Mouse (Mus musculus) layer of hippocampus, adult 9-10 months (tissue): ENCODE measurements around the gene Exoc6b.

ENCODE experiments used
- DNase-seq: peaks from one replicate; pipeline ENCODE4 v3.0.0; 2022; ENCODE audit warnings: low spot score

Exoc6b gene

DNA sequence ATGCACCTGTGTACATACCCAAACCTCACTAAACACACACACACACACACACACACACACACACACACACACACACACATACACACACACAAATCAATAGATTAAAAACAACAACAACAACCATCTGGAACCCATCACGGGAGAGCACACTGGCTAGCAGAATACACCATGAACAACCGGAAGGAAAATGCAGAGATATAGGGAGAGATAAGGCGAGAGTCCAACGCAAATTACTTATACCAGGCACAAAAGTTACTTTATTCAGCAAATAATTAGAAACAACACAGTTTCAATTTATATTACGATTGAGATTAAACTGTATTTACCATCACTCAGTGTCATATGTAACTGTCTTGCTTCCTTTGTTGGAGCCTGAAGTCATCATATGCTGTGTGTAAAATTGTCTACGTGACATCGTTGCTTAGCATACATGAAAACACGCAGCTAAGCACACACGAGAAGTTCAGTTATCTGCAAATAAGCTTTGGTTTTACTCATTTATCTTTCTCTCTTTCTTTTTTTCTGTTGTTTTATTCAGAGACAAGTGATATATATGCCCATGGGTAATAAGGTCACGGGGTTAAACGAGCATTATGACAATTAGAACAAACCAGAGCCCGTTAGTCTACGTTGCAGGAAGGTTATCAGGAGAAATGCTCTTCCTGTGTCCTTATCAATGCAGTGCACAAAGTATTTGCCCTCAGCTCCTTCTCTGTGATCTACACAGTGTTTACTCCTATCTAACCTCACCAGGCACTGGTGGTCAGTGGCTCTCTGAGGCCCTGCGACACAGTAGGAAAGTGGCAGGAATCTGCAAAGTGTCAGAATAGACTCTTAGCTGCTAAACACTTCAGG lies 186.4 kb downstream of the Exoc6b start:
- no peak for DNase-seq

DNA sequence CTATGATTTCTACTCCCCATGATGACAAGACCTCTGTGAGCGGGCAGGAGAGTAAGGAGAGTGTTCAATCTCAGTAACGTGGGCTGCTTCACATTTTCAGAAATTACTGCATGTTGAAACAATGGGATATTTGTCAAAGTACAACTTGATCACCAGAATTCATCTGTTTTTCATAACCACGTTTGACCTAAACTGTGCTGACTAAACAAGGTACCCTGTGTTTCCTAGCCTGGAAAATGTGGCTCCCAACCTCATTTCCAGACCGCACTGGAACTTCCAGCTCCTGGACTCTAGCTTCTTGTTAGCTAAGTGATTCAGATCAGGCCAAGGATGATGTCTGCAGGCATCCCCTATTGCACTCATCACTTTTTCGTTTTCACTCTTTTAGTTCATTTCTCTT lies 193.4 kb downstream of the Exoc6b start:
- DNase-seq: no peak

DNA sequence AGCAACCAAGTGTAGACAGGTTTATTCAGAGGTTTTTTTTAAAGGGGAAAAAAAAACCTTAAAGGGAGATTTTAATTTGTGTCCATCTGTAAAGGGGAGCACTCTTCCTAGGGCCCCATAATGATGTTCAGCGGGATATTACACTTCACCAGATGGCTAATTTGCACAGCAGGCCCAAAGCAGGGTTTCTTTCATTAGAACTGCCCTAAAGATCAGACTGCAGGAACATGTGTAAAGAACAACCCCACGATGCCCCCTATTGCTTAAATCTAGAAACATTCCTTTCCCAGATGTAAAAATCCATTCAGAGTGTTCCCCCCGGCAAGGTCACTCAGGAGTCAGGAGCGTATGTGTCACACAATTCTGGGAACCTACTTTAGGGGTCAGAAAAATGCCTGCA lies 202.2 kb downstream of the Exoc6b start:
- DNase-seq: no peak

GRCm38 (mm10) chr6:84864625-84865024 lies 204.7 kb downstream of the Exoc6b start:
- no peak for DNase-seq

DNA sequence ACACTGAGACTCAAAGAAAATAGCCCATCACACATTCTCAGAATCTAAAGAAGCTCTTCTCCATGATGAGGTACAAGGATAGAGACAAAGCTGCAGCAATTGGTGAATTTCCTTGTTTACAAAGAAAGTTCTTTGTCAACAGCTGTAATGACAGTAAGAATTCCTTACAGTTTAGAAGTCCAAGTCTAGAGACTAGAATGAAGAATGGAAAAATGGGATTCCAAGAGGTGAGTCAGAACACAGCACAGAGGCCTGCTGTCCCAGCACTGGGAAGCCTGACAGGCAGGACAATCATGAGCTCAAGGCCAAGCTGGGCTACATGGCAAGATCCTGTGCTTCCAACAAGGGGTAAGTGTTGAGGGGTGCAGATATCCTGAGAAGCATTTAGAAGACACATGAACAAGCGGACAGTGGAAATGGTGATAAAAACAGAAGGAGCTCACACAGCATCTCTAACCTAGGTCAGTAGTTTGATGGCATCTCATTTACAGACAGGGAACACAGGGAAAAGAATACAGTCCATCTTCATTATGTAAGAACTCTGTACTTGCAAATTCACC lies 205.4 kb downstream of the Exoc6b start:
- DNase-seq: no peak

DNA sequence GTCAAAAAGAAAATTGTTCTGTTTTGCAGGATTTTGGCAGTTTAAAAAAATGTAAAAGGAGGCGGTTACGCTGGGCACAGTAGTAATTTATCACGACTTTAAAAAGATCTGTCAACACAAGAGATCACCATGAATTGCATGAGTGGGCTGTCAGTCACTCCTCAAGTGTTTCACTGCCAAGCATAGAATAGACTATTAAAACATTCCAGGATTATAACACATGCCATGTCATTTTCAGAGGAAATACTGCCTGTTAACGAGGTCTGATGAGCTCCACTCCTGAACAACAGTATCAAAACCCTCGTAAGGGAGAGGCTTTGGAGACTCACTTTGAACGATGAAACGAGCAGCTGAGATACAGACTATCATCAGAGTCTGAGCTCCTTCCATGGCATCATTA lies 223.6 kb downstream of the Exoc6b start:
- DNase-seq: no peak

DNA sequence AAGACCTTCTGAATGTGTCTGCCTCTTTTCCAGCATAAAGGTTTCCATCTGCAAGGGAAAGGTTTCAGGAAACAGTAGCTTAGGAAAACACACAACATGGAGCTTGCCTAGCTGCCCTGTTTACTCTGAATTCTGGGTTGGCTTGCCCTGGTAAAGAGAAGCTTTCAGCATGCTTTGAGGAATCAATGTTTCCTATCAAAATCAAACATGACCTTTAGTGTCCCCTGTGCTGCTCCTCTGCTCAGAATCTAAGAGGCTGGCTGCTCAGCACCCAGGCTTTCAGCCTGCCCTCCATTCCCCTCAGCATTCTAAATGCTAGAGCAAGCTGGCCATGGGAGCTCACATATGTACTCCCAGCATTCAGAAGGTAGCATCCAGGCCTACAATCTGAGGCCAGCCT lies 228.2 kb downstream of the Exoc6b start:
- no peak for DNase-seq

- no peak for DNase-seq
These were observed 261.8 kb downstream of the Exoc6b start for GRCm38 (mm10) chr6:84807546-84807945.

- no peak for DNase-seq
These were observed 263.1 kb downstream of the Exoc6b start for GRCm38 (mm10) chr6:84806132-84806730.

DNA sequence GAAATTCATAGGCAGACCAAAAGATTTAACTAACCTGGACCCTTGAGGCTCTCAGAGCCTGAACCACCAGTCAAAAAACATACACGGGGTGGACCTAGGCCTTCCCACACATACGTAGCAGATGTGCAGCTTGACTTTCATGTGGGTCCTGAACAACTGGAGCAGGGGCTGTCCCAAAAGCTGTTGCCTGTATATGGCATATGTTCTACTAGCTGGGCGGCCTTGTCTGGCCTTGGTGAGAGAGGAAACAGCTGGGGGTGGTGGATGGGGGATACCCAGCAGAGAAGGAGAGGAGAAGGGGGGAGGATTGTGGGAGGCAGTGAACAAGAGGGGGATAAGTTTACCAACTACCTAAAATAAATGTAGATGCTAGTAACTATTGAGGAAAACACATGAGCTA lies 270.6 kb downstream of the Exoc6b start:
- DNase-seq: no peak

DNA sequence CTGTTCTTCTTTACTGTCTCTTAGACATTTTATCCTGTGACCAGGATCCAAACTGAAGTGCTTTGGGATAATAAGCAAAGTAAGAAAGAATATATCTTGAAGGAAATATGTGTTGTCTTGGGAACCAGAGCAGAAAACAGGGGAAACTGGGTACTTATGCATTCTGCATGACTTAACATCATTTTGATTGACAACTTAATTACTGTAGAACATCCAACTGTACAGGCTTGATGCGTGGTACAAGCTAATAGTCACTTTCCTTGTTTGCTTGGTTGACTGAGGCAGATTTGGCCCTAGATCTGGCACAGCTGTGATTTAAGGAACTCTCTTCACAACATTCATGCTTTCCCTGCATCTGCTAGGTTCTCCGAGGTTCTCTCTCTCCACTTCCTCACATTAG lies 285.3 kb downstream of the Exoc6b start:
- DNase-seq: no peak

- DNase-seq: no peak
These were observed 289.3 kb downstream of the Exoc6b start for GRCm38 (mm10) chr6:84779987-84780386.

DNA sequence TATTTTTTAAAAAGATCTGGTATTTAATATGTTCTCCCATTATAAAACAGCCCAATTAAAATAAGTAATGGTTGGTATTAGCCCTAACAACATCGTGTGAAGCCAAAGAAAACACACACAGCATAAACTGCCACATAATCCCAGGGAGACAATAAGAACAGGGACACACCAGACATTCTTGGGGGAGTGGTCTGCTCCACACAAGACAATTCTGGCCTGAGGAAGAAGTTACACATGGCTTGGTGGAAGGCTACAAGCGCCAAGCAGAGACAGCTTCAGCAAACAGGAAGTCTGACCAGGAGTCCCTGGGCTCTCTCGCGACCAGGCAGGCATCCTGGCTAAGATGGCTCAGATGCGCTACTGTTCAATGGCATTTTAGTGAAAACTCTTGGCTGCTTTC lies 290.3 kb downstream of the Exoc6b start:
- no peak for DNase-seq

DNA sequence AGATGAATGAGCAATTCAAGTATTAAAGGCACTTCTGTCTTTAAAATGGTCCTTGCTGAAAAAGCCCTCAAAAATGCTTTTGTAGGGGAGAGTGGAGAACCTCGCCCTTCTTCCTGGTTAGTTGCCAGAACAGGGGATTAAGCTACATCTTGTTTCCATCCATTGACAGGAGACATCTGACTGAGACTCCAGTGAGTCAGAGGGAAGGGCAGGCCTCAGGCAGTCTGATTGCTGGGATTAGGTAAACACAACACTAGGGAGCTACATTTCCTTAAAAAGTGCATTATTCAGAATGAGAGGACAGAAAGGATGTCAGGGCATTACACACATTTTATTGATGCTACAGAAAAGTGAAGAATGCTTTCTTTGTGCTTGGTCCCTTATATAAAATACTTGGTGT lies 293.4 kb downstream of the Exoc6b start:
- DNase-seq: no peak

GRCm38 (mm10) chr6:84755266-84755665 lies 314.0 kb downstream of the Exoc6b start:
- DNase-seq: no peak

DNA sequence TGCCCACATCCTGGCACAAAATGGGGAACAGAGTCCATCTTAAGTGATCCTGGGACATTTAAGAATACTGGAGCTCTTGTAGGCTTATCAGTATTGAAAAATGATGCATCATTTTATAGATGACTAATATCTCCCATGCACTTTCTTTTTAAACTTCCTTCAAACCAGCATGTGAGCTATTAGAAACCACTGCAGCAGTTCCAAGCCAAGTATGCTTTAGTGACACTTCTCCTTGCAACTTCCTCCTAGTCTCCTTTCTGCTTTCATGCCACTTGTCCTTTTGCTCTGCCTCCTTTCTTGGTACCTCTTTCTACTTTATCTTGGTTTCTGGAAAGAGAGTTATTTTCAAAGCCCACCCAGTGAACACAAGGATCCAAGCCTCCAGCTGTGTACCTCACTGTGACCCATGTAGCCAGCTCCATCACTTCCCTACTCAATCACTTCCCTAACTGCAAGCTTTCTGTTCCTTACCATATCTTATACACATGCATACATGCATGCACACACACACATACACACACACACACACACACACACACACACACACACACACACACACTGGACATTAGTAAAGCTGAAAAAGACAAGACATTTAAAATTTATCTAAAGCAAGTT lies 316.4 kb downstream of the Exoc6b start:
- DNase-seq: no peak

DNA sequence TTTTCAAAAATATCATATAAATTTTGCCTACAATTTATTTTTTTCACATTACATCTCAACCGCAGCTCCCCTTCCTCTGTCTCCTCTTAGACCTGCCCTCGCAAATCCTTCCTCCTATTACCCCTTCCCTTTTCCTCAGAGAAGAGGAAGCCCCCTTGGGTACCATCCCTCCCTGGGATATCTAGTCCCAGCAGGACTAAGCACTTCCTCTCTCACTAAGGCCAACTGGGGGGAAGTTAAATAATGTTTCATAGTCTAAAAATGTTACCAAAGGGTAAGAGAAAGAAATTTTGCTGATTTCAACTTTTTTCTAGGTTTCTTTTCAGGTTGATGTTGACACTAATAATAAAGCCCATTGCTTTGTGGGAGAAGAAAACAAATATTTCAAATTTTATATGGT lies 317.9 kb downstream of the Exoc6b start:
- no peak for DNase-seq

- DNase-seq: no peak
These were observed 322.4 kb downstream of the Exoc6b start for GRCm38 (mm10) chr6:84746847-84747395.

GRCm38 (mm10) chr6:84746193-84746846 lies 323.0 kb downstream of the Exoc6b start:
- DNase-seq: no peak

DNA sequence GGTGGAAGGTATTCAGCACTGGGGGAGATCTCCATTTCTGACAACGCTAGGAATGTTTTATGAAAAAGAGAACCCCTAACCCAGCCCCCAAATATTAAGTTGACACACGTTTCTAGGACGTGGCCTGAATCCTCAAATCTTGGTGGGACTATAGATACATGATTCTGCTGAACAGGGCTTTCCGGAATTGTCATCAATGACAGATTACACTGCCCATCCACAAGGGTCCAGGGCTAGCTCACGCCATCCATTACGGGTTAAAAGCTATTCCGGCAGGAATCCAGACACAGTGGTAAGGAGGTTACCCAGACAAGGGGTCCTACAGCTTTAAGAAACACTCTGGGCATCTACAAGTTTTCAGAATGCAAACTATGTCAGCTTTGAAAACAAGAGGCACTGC lies 323.7 kb downstream of the Exoc6b start:
- DNase-seq: no peak

DNA sequence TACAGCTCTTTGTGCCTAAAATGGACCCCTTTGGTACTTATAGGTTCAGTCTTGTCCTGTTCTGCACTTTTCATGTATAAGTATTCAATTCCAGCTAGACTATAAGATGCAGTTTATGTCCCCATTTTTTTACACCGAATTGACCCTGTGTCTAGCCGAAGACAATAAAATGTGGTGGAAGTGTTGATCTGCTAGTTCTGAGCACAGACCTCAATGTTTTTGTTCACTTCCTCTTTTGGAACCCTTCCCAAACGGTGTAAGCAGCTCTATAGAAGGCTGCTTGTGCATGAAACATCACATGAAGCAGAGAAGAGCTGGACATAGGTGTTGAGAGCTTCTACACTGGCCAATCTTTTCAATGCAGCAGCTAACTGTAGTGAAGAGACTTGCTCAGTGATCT lies 327.1 kb downstream of the Exoc6b start:
- no peak for DNase-seq

DNA sequence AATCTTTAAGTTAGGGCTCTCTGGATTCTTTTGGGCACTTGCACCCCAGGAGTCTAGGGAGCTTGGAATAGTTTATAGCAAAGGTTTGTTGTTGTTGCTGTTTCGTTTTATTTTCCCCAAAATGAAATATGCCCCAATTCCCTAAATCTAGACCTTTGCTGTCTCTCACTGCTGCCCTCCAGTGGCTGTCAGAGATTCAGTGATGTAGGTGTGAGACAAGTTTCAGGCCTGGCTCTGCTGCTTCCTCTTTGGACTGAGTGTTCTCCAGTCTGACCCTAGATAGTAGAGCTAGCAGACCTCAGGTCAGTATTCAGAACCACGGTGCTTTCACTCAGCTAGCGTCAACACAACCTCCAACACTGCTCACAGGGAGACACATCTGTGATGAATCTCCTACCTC lies 332.4 kb downstream of the Exoc6b start:
- DNase-seq: peak; percentile 21
